Mouse (Mus musculus) lung, adult 2 months (tissue): Measurements from ENCODE around the gene Pea15a.

Source experiments
- CTCF ChIP-seq: fragments of 200-500 bp; IDR thresholded peaks from 2 replicates; pipeline ENCODE4 v1.5.1; 2011; ENCODE audit warnings: mild to moderate bottlenecking, low read length, control low read depth; ENCODE audit not compliant: insufficient read depth
- POLR2A ChIP-seq: fragments of 200-500 bp; IDR thresholded peaks from 2 replicates; pipeline ENCODE4 v1.6.1; 2011; ENCODE audit warnings: low read depth, mild to moderate bottlenecking, control low read depth, low read length, borderline replicate concordance; ENCODE audit errors: extremely low read depth

DNA sequence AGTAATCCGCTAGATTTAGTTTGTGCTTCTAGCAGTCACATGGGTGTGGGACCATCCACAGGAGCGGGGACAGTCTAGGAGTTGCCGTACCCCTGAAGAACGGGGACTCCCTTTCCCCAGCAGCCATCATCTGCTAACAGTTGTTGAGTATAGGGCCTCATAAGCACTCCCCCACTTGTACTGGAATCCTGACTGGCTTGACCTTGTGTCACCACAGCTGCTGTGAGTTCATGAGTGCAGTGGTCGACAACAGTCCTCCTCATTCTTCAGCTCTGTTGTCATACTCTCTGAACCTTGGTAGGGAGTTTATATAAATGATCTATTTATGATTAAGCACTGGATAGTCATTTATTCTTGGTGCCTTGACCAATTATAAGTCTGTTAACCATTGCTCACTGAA is 36.8 kb downstream of the Pea15a start:
- TF ChIP-seq POLR2A (no peak), CTCF (no peak)
